Mouse (Mus musculus) cerebellum, adult 9-10 months (tissue): Measurements from ENCODE around the gene Insig1.

Source experiments
- DNase-seq: peaks from one replicate; pipeline ENCODE4 v3.0.0; 2022

The Insig1 gene

DNA sequence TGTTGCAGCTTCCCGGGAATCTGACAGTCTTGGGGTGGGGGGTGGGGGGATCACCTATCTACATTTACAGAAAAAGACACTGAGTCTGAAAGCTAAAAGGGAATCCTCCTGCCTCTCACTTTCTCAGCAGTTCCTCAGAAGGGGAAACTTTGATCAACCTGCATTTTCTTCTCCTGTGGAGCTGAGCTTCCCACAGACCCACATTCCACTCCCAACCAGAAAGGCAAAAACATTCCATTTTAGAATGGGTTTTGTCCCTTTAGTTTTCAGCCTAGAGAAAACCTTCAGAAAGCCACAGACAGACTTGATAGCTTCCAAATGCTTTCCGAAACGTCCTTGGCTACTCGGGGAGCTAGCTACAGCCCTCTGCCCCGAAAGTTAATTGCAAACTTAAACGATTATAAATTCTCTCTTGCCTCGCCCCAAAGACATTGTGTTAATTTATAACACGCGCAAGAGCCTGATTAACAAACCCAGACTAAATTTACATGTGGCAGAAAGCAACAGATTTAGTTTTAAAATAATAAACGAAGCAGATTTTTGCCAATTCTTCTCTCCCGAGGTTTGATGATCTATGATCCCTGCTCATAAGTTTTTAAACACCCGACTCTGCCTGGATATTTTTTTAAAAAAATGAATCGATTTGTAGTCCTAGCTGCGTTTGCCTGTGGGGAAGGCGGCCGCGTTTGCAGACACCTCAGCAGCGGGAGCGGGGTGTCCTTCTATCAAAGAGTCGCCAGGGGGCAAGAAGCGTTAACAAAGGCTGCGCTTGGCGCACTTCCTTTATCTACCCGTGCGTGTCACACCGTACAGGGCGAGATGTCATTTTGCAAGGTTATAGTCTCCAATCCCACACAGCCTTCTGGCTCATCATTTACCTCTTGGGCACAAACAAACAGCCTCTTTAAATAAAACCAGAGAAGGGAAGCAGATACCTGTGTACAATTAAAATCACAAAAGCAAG lies 51.6 kb downstream of the Insig1 start:
- DNase-seq = peak; percentile 95

- no peak for DNase-seq
Measured at GRCm38 (mm10) chr5:28123455-28123825, 52.3 kb downstream of the Insig1 start.

- DNase-seq = no peak
Measured at GRCm38 (mm10) chr5:28124321-28125230, 53.4 kb downstream of the Insig1 start.
